ENCODE assay signal across 7 mouse cellular contexts in genomic region chr8:53663946-53664345, GRCm38 (mm10). TPM values are rescaled to one million over a fixed set of nuclear protein-coding genes. Genes with fewer than 3 reads are reported as not detected.
DNase-seq lines count a peak whose midpoint lies in the region; ATAC-seq and TF ChIP-seq lines count a peak whose summit lies in the region.

No protein-coding gene starts in this region.

- no peak overlapping the region for H3K27ac ChIP-seq in lung, postnatal 0 days (ENCODE audit: low read length)

- no peak overlapping the region for H3K9ac ChIP-seq in lung, postnatal 0 days (replicated peaks; ENCODE audit: low read depth)

- peak; percentile 23 to 43 for DNase-seq in urinary bladder, adult 18-20 months (ENCODE audit: low spot score in 2 of 2)
- DNase-seq in urinary bladder, adult 2 months (ENCODE audit: low spot score) = no peak
- peak; percentile 46 for DNase-seq in adrenal gland, adult 2 months
- peak; percentile 60 for DNase-seq in embryo, embryonic 9.5 days (ENCODE audit: extremely low spot score)
- peak; percentile 67 for DNase-seq in kidney, postnatal 14 days
- DNase-seq in lung, postnatal 0 days (ENCODE audit: low spot score) = peak; percentile 62
- DNase-seq in spleen, adult 12 weeks (ENCODE audit: low spot score) = peak; percentile 7

- WGBS in lung, postnatal 0 days = 23% methylated on average over 4 of the region's 4 CpGs

- no peak for ATAC-seq in lung, postnatal 0 days

- TF ChIP-seq EP300 in lung, postnatal 0 days (IDR thresholded peaks at IDR 0.05) = no peak

- no peak overlapping the region for H3K4me3 ChIP-seq in lung, postnatal 0 days (ENCODE audit: low read depth, low read length)

- H3K36me3 ChIP-seq in lung, postnatal 0 days (ENCODE audit: insufficient read depth, low read length) = no peaks in the 10 kb centered on the region

- H3K9me3 ChIP-seq in lung, postnatal 0 days (ENCODE audit: low read length) = no peaks in the 10 kb centered on the region

- H3K4me1 ChIP-seq in lung, postnatal 0 days (ENCODE audit: insufficient read depth, low read depth, low read length) = no peaks in the 10 kb centered on the region

- no peaks in the 10 kb centered on the region for H3K27me3 ChIP-seq in lung, postnatal 0 days (replicated peaks; ENCODE audit: insufficient read depth, low read length)

- H3K4me2 ChIP-seq in lung, postnatal 0 days (replicated peaks; ENCODE audit: low read depth, low read length) = no peak overlapping the region

- TF ChIP-seq CTCF in lung, postnatal 0 days (IDR thresholded peaks at IDR 0.05) = peak; percentile 73

RNA-seq across cellular contexts. Expression of gene Neil3, which starts 25.1 kb away (rescaled TPM):
- polyA plus RNA-seq in urinary bladder, adult 2 months (2012; rRNA removed) = 0.91 and 1.5 TPM in 2 replicates
- total RNA-seq in adrenal gland, adult 2 months (2021) = under 1 TPM; 0.35 to 0.69 TPM
- 0.11 and 0.17 TPM in 2 replicates for polyA plus RNA-seq in adrenal gland, adult 2 months (2012; rRNA removed)
- 2.5 and 3.1 TPM in 2 replicates for polyA plus RNA-seq in lung, postnatal 0 days (2015; fragmentation: Nextera tagmentation; extraction: Ambion mirVana)
